Mouse (Mus musculus): ENCODE measurements around the gene Hspbap1.

- no peak for TF ChIP-seq CTCF (IDR thresholded peaks at IDR 0.05; ENCODE audit: low read depth)
- TF ChIP-seq EP300 (IDR thresholded peaks at IDR 0.05; ENCODE audit: low read depth) = no peak
Observed at GRCm38 (mm10) chr16:35869656-35870055, 99.5 kb downstream of the Hspbap1 start.
